Mouse (Mus musculus) lung, adult 18-20 months (tissue): Measurements from ENCODE around the gene Scgb3a1.

Experiments
- DNase-seq, 2 experiments: peaks; one replicate each; pipeline ENCODE4 v3.0.0; 2022; ENCODE audit warnings: mixed read lengths in 2 of 2

Gene Scgb3a1

GRCm38 (mm10) chr11:49659470-49659799, 4.0 kb upstream of the Scgb3a1 start:
- DNase-seq: no peak

- no peak for DNase-seq
Observed at GRCm38 (mm10) chr11:49662292-49662780, 1.1 kb upstream of the Scgb3a1 start.

GRCm38 (mm10) chr11:49664262-49665140, 1.1 kb downstream of the Scgb3a1 start:
- no peak for DNase-seq

- peak in 1 of 2 experiments; percentile 15 for DNase-seq
Observed at GRCm38 (mm10) chr11:49665462-49665861, 2.1 kb downstream of the Scgb3a1 start.

GRCm38 (mm10) chr11:49673433-49673832, 10.0 kb downstream of the Scgb3a1 start:
- DNase-seq: no peak

GRCm38 (mm10) chr11:49684237-49684973, 21.0 kb downstream of the Scgb3a1 start:
- DNase-seq: no peak

GRCm38 (mm10) chr11:49695013-49695412, 31.6 kb downstream of the Scgb3a1 start:
- DNase-seq: no peak

- DNase-seq: no peak
Observed at GRCm38 (mm10) chr11:49695695-49696094, 32.3 kb downstream of the Scgb3a1 start.

- no peak for DNase-seq
Observed at GRCm38 (mm10) chr11:49696472-49696871, 33.1 kb downstream of the Scgb3a1 start.

- DNase-seq: no peak
Observed at GRCm38 (mm10) chr11:49697779-49698178, 34.4 kb downstream of the Scgb3a1 start.

- DNase-seq: no peak
Observed at GRCm38 (mm10) chr11:49699079-49699478, 35.7 kb downstream of the Scgb3a1 start.

GRCm38 (mm10) chr11:49702014-49702413, 38.6 kb downstream of the Scgb3a1 start:
- DNase-seq: no peak

GRCm38 (mm10) chr11:49704804-49705203, 41.4 kb downstream of the Scgb3a1 start:
- DNase-seq: no peak

GRCm38 (mm10) chr11:49707834-49708233, 44.4 kb downstream of the Scgb3a1 start:
- no peak for DNase-seq

- DNase-seq: no peak
Observed at GRCm38 (mm10) chr11:49710664-49711063, 47.3 kb downstream of the Scgb3a1 start.

- peak; percentile 35 to 36 for DNase-seq
Observed at GRCm38 (mm10) chr11:49711981-49712554, 48.7 kb downstream of the Scgb3a1 start.

GRCm38 (mm10) chr11:49712555-49713335, 49.3 kb downstream of the Scgb3a1 start, which contains the start of gene Cnot6:
Cnot6 (minus strand) TSS chr11:49712723.
- DNase-seq: peak; percentile 98

- DNase-seq: peak; percentile 24 to 48
Observed at GRCm38 (mm10) chr11:49713336-49714334, 50.2 kb downstream of the Scgb3a1 start.
